Mouse (Mus musculus) forebrain, embryonic 16.5 days (tissue): ENCODE measurements around the gene Samd4. TPM values are rescaled to one million over a fixed set of nuclear protein-coding genes. Genes with fewer than 3 reads are reported as not detected.
A peak's percentile ranks its signal among the peaks of the same experiment; 100 is the strongest.

Source experiments
- ATAC-seq: fragments of 200-750 bp; cut with Nextera tagmentation; 2 replicates; pipeline ENCODE4 v1.8.0; 2017; ENCODE audit warnings: mild to moderate bottlenecking, moderate library complexity
- H3K27ac ChIP-seq: fragments of 300-500 bp; sonication (generic); 2 replicates; pipeline ENCODE4 v1.5.1; 2014; ENCODE audit warnings: low read length, control low read depth
- H3K27me3 ChIP-seq: fragments of 300-500 bp; sonication (generic); replicated peaks from 2 replicates; pipeline ENCODE4 v1.6.1; 2014; ENCODE audit warnings: low read length; ENCODE audit not compliant: control insufficient read depth, insufficient read depth
- H3K36me3 ChIP-seq: fragments of 300-500 bp; sonication (generic); 2 replicates; pipeline ENCODE4 v1.6.1; 2014; ENCODE audit not compliant: control insufficient read depth, insufficient read depth
- H3K4me1 ChIP-seq: fragments of 300-500 bp; sonication (generic); replicated peaks from 2 replicates; pipeline ENCODE4 v1.6.1; 2014; ENCODE audit warnings: low read length; ENCODE audit not compliant: control insufficient read depth, insufficient read depth
- H3K4me2 ChIP-seq: fragments of 300-500 bp; sonication (generic); 2 replicates; pipeline ENCODE4 v1.6.1; 2014; ENCODE audit warnings: mild to moderate bottlenecking, low read length, control low read depth
- H3K4me3 ChIP-seq: fragments of 300-500 bp; sonication (generic); replicated peaks from 2 replicates; pipeline ENCODE4 v1.5.1; 2014; ENCODE audit warnings: mild to moderate bottlenecking, low read length, control low read depth
- H3K9ac ChIP-seq: fragments of 300-500 bp; sonication (generic); replicated peaks from 2 replicates; pipeline ENCODE4 v1.6.1; 2014; ENCODE audit warnings: low read depth, low read length, control low read depth
- H3K9me3 ChIP-seq: fragments of 300-500 bp; sonication (generic); 2 replicates; pipeline ENCODE4 v1.6.1; 2016; ENCODE audit warnings: low read length; ENCODE audit not compliant: control insufficient read depth
- WGBS: fragments of 180-500 bp; shearing (Covaris S2); extraction: QIAGEN DNeasy Blood & Tissue Kit; methylation state at CpG from one replicate; pipeline ENCODE4 v1.1.7; 2014; 5-methylcytosine and 5-hydroxymethylcytosine counted together
- polyA plus RNA-seq: library from polyadenylated mRNA; unstranded; fragments of >200 nt; fragmentation: Nextera tagmentation; extraction: Ambion mirVana; gene quantifications from 2 replicates; pipeline ENCODE4 v1.2.1, GENCODE M21; 2015

Samd4 gene
- polyA plus RNA-seq, 1 experiment from 2014 or later: 6.6 TPM

DNA sequence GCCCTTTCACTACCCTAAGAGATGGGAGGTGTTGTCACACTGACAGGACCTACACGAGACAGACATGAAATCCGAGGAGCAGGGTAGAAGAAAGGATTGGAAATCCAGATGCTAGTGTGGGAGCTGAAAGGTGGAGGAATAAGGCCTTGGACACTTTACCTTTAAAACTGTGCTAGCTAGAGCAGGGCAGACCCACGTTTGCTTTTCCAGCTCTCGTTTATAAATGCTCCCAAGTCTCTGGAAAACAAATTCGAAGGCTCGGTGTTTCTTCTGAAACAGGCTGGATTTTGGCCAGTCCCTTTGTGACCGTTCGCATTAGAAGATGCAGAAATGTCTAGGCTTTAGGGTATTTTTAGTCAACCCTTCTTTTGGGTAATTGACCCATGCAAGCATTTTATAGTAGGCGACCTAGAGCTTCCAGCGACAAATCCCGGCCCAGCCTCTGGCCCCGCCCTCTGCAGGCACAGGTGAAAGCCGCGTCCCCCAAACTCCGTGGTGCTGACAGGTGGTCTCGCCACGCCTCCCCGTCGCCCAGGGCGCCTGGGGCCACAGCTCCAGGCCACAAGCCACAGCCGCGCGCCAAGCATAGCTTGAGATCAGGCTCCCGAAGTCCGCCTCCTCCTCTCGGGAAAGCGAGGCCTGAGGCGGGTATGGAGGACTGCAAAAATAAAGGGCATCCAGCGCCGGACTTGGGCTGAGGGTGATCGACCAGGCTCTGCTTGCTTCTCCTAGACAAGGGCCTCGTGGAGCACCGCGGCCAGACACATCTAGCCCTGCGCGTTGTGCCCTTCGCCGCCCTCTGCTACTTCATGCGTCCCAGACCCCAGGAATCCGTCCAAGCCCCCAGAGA is 848 bp upstream of the Samd4 start:
- WGBS: 3% methylated on average over 40 of the region's 40 CpGs
- 0 out of 2 replicates have a peak overlapping the region, but pooled peaks have one; percentile 24 for H3K27ac ChIP-seq

DNA sequence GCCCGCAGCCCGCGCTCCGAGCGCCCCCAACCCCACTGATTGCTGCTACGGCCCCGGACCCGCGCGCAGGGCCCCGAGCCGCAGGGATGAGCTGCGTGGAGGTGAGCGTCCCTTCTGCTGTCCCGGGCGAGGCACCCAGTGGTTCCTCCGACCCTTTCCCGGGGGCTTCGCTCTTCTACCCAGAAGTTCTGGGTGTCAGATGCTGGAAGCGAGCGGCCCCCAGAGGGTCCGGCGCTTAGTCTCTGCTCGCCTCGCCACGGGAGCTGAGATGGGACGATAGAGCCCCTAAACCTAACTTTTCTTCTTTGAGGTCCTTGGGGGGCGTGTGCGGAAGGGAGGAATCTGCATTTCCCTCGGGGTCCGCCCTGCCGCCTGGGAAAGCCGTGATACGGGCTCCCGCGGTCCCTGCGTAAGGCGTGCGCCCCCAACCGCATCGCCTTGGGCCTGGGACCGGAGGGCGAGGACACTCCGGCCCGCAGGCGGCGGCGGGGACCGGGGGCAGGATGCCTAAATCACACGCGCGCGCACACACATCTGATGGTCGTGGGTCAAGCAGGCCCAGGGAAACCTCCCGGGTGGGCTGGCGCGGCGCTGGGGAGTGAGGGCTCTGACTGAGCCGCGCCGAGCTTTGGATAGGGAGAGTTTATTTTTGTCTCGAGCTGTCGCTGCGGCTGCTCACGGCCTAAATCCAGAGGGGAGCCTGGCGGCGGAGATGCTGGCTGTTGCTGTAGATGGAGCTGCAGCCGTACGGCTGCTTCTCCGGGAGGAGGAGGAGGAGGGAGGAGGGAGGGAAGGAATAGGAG is 615 bp downstream of the Samd4 start:
- Histone ChIP-seq H3K9ac (peak overlapping the region; percentile 71), H3K9me3 (no peaks in the 10 kb centered on the region), H3K36me3 (no peaks in the 10 kb centered on the region), H3K4me2 (peak overlapping the region; percentile 93), H3K27ac (peak overlapping the region; percentile 66), H3K27me3 (no peaks in the 10 kb centered on the region), H3K4me3 (peak overlapping the region; percentile 51), H3K4me1 (peaks cover 29% of the 10 kb centered on the region)
- under 1% methylated on average over 67 of the region's 70 CpGs for WGBS
- ATAC-seq: peak; percentile 37

More for the DNA sequence above, 848 bp upstream of the Samd4 start:
- Histone ChIP-seq H3K9me3 (no peaks in the 10 kb centered on the region), H3K9ac (peak overlapping the region; percentile 71), H3K4me1 (peaks cover 29% of the 10 kb centered on the region), H3K4me2 (peak overlapping the region; percentile 93), H3K4me3 (peak overlapping the region; percentile 51), H3K36me3 (no peaks in the 10 kb centered on the region), H3K27me3 (no peaks in the 10 kb centered on the region)
- ATAC-seq: peak; percentile 12

DNA sequence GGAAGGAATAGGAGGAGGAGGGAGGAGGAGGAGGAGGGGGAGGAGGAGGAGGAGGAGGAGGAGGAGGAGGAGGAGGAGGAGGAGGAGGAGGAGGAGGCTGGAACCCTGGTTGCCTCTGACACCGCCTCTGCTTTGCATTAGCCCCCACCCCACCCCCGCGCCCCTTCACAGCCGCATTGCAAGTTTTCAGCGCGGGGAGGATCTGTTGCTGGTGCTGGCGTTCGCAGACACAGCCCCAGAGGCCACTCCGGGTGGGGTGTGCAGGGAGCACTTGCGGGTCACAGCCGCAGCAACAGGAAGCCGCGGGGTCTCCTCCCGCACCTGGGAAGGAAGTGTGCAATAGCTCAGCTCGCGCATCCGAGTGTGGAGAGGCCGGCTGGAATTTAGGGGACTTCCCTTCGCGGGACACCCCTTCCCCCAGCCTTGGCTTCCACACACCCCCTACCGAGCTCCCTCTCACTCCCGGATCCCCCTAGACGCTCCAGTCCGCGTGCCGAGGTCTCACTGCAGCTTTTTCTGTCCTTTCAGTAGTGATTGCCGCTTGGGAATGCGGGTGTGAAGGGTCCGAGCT is 1.3 kb downstream of the Samd4 start:
- WGBS: under 1% methylated on average over 29 of the region's 29 CpGs
- Histone ChIP-seq H3K36me3 (no peaks in the 10 kb centered on the region), H3K4me1 (peaks cover 29% of the 10 kb centered on the region), H3K27ac (peak overlapping the region; percentile 38), H3K9me3 (no peaks in the 10 kb centered on the region), H3K4me3 (peak overlapping the region; percentile 51), H3K4me2 (peak overlapping the region; percentile 93), H3K9ac (peak overlapping the region; percentile 65), H3K27me3 (no peaks in the 10 kb centered on the region)
- ATAC-seq: peak; percentile 5

DNA sequence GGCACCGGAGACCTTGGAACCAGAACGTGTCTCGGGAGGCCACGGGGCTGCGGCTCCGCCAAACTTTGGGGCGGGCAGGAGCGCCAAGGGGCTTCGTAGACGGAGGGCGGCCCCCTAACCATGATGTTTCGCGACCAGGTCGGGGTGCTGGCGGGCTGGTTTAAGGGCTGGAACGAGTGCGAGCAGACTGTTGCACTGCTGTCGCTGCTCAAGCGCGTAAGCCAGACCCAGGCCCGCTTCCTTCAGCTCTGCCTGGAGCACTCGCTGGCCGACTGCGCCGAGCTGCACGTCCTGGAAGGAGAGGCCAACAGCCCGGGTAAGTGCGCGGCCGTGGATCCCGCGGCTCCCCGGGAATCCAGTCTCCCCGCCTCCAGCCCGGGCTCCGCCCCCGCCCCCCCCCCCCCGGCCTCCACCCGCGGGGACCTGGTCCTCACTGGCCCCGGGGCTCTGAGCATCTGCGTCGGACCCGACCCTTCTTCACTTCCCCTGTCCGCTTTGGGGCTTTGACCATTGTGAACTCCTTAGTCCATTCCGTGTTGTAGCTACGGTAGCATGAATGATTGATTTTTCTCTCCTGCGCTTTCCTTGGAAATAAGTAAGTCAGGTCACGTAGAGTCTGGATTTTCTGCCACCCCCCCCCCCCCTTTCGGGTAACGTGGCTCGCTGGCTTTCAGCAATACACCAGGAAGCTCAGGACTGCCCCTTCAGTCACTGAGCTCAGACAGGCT is 2.2 kb downstream of the Samd4 start:
- Histone ChIP-seq H3K27me3 (no peaks in the 10 kb centered on the region), H3K36me3 (no peaks in the 10 kb centered on the region), H3K9me3 (no peaks in the 10 kb centered on the region), H3K9ac (peak overlapping the region; percentile 65), H3K4me2 (peak overlapping the region; percentile 93), H3K27ac (peak overlapping the region; percentile 38), H3K4me3 (peak overlapping the region; percentile 51), H3K4me1 (peaks cover 29% of the 10 kb centered on the region)
- ATAC-seq: peak; percentile 67
- WGBS: under 1% methylated on average over 46 of the region's 52 CpGs

DNA sequence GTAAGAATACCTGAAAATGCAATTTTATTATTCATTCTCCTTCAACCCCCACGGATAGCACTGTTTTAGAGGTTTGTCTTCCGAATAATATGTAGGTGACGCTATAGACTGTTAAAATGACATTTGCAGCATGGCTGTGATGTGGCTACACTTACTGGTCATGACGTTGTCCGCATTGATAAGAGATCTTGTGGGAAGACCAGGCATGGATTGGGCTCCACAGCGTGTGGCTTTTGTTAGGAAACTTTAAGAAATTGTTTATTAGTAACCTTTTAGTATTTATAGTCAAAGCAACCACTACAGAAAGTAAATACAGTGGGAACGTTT is 2.7 kb downstream of the Samd4 start:
- Histone ChIP-seq H3K9me3 (no peaks in the 10 kb centered on the region), H3K4me3 (peak overlapping the region; percentile 51), H3K4me2 (peak overlapping the region; percentile 93), H3K36me3 (no peaks in the 10 kb centered on the region), H3K9ac (peak overlapping the region; percentile 65), H3K27me3 (no peaks in the 10 kb centered on the region), H3K27ac (no peak overlapping the region), H3K4me1 (peaks cover 29% of the 10 kb centered on the region)
- 3% methylated on average over 7 of the region's 7 CpGs for WGBS
- ATAC-seq: no peak

DNA sequence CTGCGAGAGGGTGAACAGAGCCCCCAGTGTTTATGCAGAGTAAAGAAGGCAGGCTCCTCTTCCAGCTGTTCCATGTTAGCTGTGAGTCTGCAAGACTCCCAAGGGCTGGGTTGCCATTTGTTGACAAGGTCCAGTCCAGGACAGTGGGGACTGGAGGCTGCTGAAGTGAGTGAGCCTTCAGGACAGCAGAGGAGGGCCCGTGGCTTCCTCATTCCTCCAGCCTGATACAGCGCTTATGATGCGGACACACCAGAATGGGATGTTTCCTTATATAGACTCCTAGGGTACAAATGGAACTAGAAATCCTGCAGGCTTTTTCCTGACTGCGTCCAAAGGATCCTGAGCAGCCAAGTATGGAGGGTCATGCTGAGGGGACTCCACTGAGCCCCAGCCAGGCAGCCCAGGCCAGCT is 3.2 kb downstream of the Samd4 start:
- peak overlapping the region; percentile 51 for H3K4me3 ChIP-seq
- peaks cover 29% of the 10 kb centered on the region for H3K4me1 ChIP-seq
- H3K4me2 ChIP-seq: peak overlapping the region; percentile 93
- no peak overlapping the region for H3K27ac ChIP-seq
- no peaks in the 10 kb centered on the region for H3K27me3 ChIP-seq
- no peaks in the 10 kb centered on the region for H3K9me3 ChIP-seq
- no peaks in the 10 kb centered on the region for H3K36me3 ChIP-seq
- WGBS: 18% methylated on average over 5 of the region's 5 CpGs
- ATAC-seq: no peak
- no peak overlapping the region for H3K9ac ChIP-seq

DNA sequence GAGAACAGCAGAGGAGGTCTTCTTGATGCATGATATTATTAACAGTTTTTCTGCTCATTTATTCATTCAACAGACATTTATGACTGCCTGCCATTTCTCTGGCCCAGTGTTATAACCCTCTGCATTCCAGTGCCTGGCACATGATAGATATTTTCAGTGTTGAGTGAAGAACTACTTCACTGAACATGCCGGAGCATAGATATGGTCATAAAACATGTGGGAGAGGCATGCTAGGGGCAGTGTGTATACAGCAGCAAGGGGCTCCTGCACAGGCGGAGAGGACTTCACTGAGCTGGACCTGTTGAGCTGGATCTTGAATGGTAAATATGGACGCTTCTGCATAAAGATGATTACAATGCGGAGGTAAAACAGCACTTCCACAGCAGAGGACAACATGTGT is 6.4 kb downstream of the Samd4 start:
- no peaks in the 10 kb centered on the region for H3K36me3 ChIP-seq
- peaks cover 11% of the 10 kb centered on the region for H3K4me1 ChIP-seq
- no peaks in the 10 kb centered on the region for H3K27me3 ChIP-seq
- WGBS: 94% methylated on average over 4 of the region's 4 CpGs
- no peak overlapping the region for H3K4me3 ChIP-seq
- no peak for ATAC-seq
- H3K27ac ChIP-seq: no peak overlapping the region
- H3K4me2 ChIP-seq: no peak overlapping the region
- H3K9ac ChIP-seq: no peak overlapping the region
- H3K9me3 ChIP-seq: no peaks in the 10 kb centered on the region

DNA sequence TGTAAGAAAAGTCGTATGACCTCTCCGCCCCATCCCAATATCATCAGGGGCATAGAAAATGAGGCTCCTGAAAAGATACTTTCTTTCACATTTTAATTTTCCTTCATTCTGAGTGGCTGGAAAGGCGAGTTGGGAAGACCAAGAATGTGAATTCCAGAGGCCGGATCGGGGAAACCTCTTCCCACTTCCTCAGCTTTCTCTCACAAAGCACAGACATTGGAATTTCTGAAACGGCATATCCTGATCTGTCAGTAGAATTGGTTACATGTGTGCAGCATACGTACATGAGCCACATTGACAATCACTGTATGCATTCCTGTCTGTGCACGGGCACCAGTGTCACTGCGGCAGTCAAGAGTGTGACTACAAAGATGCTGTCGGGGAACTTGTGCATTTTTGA is 11.3 kb downstream of the Samd4 start:
- Histone ChIP-seq H3K9me3 (no peaks in the 10 kb centered on the region), H3K36me3 (no peaks in the 10 kb centered on the region), H3K4me1 (no peaks in the 10 kb centered on the region), H3K4me2 (no peak overlapping the region), H3K27me3 (no peaks in the 10 kb centered on the region), H3K9ac (no peak overlapping the region), H3K4me3 (no peak overlapping the region), H3K27ac (no peak overlapping the region)
- no peak for ATAC-seq
- 91% methylated on average over 10 of the region's 10 CpGs for WGBS

DNA sequence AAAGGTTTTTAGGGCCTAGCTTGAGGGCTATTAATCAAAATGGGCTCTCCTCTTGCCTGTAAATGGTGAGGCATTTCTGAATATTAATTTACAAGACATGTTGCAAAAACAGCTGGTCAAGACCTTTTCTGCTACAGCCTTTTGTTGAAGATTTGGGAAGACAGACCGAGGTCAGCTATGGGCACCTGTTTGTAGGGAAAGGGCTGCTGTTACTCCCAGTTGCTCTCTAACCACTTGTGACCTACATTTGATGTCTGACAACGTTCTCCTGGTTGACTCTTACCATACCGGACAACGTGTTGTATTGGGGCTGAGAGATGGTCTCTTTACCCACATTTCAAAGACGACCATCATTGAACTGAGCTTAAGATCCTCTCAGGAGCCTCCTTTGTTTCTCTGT is 15.3 kb downstream of the Samd4 start:
- Histone ChIP-seq H3K4me3 (no peak overlapping the region), H3K4me2 (no peak overlapping the region), H3K27ac (no peak overlapping the region), H3K4me1 (no peaks in the 10 kb centered on the region), H3K27me3 (no peaks in the 10 kb centered on the region), H3K9me3 (no peaks in the 10 kb centered on the region), H3K36me3 (no peaks in the 10 kb centered on the region), H3K9ac (no peak overlapping the region)
- 84% methylated on average over 5 of the region's 5 CpGs for WGBS
- ATAC-seq: no peak
